Mouse (Mus musculus) myocyte (in vitro differentiated cells): ENCODE results near the gene Nat9.

Source experiments
- MAX ChIP-seq: IDR thresholded peaks from one replicate; pipeline ENCODE4 v1.6.1; 2011; ENCODE audit warnings: low read depth, mild to moderate bottlenecking, control low read depth
- MYOG ChIP-seq, 3 experiments: IDR thresholded peaks; one replicate each; pipeline ENCODE4 v1.6.1; 2011; ENCODE audit warnings: control low read depth in 2 of 3, low read depth in 2 of 3, mild to moderate bottlenecking in 2 of 3; ENCODE audit not compliant: insufficient read length in 2 of 3, control insufficient read depth in 1 of 3, insufficient read depth in 1 of 3
- POLR2A ChIP-seq: IDR thresholded peaks from one replicate; pipeline ENCODE4 v1.6.1; 2011; ENCODE audit warnings: low read depth, mild to moderate bottlenecking, control low read depth, moderate library complexity; ENCODE audit not compliant: insufficient read length
- POLR2AphosphoS2 ChIP-seq: IDR thresholded peaks from one replicate; pipeline ENCODE4 v1.6.1; 2011; ENCODE audit warnings: low read depth, control low read depth; ENCODE audit not compliant: insufficient read length
- SRF ChIP-seq: IDR thresholded peaks from one replicate; pipeline ENCODE4 v1.6.1; 2011; ENCODE audit warnings: low read depth; ENCODE audit not compliant: control insufficient read depth, insufficient read length
- TCF12 ChIP-seq: IDR thresholded peaks from one replicate; pipeline ENCODE4 v1.6.1; 2011; ENCODE audit warnings: mild to moderate bottlenecking, control low read depth; ENCODE audit not compliant: poor library complexity, insufficient read depth, severe bottlenecking
- USF1 ChIP-seq: IDR thresholded peaks from one replicate; pipeline ENCODE4 v1.6.1; 2011; ENCODE audit warnings: low read depth, mild to moderate bottlenecking, control low read depth, moderate library complexity

DNA sequence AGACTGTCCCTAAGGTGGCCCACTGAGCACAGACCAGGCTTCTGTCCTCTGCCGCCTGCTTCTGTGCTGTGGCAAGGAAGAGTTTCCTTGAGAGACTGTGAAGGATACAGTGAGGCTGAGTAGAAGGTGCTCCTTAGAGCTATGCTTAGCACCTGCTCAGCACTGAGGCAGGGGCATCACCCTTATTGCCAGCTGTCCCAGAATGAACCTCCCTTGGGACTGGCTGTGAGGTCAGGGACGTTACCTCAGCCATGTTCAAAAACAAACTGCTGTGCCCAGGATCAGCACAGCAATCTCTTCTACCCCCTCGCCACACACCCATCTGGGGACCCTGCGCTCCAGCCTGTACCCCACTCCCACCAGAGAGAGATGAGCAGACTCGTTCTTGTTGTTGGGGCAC is 45.2 kb upstream of the Nat9 start:
- TF ChIP-seq POLR2A, result no peak
- TF ChIP-seq TCF12, result no peak
- TF ChIP-seq MAX, result no peak
- no peak for TF ChIP-seq POLR2AphosphoS2
- no peak for TF ChIP-seq SRF
- no peak for TF ChIP-seq MYOG (IDR thresholded peaks at IDR 0.05; ENCODE audit: control insufficient read depth in 1 of 3, insufficient read depth in 1 of 3, insufficient read length in 2 of 3, low read depth in 2 of 3)
- TF ChIP-seq USF1, result no peak
